Mouse (Mus musculus): Measurements from ENCODE around the gene Pank2.
"Not testable (repeated sequence)": the region's sequence is repeated elsewhere in the genome, so short reads cannot be mapped to it uniquely, and the experiment has no call there.

The Pank2 gene

DNA sequence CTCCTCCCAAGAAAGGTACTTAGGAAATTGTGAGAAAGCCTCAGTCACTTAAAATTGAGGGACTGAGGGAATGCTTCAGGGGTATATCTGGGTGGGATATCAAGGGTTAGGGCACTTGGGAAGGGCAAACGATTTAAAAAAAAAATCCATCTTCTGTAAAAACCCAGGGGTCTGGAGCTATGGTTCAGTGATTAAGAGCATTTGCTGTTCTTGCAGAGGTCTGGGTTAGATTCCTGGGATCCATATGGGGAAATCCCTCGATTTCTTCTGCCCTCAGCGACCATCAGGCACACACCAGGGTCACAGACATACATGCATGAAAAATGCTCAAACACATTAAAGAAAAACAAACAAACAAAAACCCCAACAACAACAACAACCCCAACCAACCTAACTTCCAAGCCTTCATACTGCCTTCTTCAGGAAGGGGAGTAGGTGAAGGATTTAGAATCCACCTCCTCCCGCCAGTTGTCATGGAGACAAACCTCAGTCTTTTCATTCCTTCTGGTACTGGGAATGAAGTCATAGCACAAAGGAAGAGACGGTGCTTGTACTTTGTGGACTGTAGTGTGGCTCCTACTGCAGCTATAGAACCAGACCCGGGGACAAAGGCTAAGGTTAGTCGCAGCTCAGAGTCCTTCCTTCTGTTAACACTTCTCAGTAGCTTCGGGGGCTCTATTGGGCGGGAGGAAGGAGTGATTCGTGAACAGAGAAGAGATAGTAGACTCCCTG is 648 bp upstream of the Pank2 start:
- peak; percentile 60 for DNase-seq

DNA sequence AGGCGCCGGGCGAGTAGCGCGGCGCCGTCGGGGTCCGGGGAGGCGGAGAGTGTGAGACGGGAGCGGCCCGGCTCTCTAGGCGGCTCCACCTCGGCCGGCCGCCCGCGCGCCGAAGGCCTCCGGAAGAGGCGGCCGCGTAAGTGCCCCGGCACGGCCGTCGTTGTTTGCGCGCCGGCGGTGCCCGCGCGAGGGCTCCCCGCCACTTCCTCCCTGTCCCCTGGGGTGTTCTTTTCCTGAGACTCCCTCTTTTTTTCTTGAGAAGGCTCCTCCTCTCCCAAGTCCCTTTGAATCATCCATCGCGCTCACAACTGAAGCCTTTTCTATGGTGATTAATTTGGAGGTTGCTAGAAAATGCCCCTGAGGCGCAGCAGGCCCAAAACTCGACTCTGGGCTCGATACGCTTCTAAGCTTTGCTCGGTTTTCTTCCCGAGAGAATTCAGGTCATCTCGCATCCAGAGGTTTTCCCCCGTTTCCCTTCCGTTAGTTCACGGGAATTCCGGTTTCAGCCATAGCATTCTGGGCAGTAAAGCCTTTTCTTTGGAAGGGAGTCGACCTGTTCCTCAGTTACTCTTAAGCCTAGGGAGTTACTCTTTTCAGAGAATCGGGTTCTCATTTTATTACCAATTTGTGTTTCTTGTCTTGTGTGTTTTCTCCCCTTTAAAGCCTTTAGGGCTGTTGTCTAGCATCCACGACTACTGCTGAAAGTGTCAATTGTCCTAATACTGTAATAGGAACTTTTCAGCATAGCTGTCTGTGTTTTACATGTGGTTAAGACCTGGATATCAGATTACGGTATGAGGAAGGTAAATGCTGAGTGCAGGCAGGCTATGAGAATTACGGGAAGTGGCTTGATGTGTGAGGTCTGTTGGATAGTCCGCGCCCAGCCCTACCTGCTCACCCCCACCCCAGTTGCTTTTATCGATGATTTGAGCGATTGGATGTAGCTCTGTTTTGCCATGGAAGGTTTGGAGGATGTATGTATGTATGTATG is 680 bp downstream of the Pank2 start:
- no peak for DNase-seq

DNA sequence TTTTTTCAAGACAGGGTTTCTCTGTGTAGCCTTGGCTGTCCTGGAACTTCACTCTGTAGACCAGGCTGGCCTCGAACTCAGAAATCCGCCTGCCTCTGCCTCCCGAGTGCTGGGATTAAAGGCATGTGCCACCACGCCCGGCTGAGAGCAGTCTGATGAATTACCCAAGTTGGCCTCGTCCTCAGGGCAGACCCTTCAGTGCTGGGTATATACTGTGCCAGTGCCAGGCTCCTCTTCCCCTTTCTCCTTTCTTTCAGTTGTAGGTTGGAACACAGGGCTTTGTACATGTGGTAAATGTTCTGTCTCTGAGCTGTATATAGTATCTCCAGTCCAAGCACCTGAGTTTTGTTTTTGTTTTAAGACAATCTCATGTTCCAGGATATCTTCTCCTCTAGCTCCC is 1.7 kb downstream of the Pank2 start:
- no peak for DNase-seq

GRCm38 (mm10) chr2:131265056-131265455 is 2.8 kb downstream of the Pank2 start:
- no peak for DNase-seq

DNA sequence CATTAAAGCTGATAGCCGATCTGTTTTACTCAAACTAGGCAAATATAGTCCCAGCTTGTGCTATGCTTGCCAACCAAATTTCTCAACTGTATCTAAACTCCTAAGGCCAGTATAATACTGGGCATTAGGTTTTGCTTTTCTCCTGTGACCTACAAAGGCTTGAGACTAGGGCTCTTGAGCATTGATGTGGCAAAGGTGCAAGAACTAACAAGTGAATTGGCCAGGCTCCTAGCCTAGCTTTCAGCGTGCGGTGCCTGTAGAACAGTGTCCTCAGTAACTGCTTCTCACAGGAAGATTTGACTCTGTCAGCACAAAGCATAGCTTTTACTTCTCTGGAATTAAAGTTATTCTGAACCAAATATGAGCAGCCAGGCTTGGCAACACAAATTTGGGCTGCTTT is 13.2 kb downstream of the Pank2 start:
- no peak for DNase-seq

DNA sequence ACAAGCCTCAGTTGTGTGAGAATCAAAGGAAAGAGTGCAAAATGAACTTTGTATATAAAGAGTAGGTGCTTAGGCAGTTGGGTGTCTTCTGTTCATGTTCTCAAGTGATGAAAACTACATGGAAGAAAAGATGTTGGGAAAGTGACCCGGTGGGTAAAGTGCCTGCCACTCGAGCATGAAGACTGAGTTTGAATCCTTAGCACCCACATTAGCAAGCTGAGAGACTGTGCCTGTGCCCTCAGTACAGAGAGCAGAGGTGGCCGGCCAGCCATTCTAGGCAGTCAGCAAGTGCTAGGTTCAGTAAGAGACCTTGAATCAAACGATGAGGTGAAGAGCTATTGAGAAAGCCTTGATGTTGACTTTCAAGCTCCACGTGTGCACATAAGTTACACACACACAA is 14.4 kb downstream of the Pank2 start:
- no peak for DNase-seq

GRCm38 (mm10) chr2:131281596-131281995 is 19.3 kb downstream of the Pank2 start:
- no peak for DNase-seq

DNA sequence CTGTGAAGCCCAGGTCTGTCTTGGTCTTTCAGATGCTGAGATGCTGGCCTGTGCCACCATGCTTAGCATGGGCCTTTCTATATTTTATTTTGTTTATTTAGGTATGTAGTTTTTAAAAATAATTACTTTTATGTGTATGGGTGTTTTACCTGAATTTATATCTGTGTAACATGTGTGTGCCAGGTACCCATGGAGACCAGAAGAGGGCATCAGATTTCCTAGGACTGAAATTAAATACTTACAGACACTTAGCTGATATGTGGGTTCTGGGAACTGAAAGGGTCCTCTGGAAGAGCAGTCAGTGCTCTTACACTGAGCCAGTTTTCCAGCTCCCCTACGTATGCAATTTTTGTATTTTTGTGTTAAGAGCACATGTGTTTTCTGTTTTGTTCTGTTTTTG is 24.0 kb downstream of the Pank2 start:
- DNase-seq, result no peak

- DNase-seq, result no peak
Observed at GRCm38 (mm10) chr2:131290669-131291068, 28.4 kb downstream of the Pank2 start.

DNA sequence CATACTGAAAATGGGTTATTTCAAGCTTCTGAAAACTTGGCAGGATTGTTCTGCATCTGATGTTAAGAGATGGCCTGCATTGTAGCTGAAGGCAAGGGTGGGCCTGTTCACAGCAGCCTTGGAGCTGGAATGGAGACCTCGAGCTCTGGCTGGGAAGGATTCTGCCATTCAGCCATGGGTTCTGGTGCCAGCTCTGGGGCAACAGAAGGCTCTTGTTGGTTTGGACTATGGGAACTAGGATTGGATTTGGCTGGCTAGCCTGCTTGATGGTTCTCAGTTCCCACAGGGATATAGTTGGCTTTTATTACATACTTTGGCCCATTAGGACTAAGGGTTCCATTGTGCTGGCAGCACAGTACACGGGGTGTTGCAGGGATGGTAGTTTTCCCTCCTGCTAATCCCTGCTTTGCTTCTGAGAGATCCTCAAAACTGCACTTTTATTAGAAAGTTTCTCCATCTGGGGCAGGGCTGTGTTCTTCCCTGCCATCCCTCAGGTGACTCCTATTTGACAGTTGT is 34.5 kb downstream of the Pank2 start:
- no peak for DNase-seq

- DNase-seq, result not testable (repeated sequence)
Observed at GRCm38 (mm10) chr2:131298674-131299073, 36.4 kb downstream of the Pank2 start.

DNA sequence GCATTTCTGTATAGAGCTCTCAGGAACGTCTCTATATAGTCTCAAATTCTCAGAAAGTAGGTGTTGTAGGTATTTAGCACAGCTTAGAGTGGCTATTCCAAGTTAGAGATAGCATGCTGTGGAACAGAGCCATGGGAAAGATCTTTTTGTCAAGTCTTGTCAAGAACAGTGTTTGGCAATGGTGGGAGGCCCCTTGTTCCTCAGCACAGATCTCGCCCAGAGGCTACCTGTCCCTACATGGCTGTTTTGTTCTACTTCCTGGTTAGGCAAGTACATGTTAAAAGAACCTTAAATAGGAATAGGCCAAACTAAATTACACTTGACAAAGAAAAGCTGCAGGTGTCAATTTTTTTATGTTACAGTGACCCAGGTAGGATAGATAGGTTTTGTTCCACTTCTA is 38.2 kb downstream of the Pank2 start:
- no peak for DNase-seq

GRCm38 (mm10) chr2:131301635-131302034 is 39.3 kb downstream of the Pank2 start:
- no peak for DNase-seq

GRCm38 (mm10) chr2:131304497-131304896 is 42.2 kb downstream of the Pank2 start:
- DNase-seq, result no peak

DNA sequence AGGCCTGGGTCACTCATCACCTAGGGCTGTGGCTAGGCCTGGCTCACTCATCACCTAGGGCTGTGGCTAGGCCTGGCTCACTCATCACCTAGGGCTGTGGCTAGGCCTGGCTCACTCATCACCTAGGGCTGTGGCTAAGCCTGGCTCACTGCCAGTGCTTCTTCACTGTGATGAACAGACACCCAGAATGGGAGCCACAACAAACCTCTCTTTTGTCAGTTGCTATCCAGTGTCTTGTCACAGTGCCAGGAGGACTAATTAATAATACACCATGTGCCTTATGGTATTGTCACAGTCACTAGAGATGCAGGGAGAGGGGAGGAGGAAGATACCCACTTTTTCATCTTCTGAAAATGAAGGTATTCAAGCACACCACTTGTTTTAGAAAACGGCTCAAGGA is 42.9 kb downstream of the Pank2 start:
- DNase-seq, result not testable (repeated sequence)

GRCm38 (mm10) chr2:131307391-131307790 is 45.1 kb downstream of the Pank2 start:
- no peak for DNase-seq

DNA sequence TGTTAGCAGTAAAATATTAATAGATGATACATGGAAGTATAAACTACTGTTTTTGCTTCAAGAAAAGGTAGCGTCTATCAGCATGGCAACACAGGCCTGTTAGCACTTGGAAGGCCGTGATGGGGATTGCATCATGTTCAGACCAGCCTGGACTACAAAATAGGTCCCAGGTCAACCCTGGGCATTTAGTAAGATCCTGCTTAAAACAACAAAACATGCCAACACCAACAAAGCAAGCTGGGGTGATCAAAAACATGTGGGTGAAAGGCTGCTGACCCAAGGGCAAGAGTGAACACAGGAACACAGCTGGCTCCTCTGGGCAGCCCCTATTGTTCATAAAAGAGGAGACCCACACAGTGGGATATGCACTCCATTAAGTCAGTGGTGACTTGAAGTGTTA is 45.5 kb downstream of the Pank2 start:
- no peak for DNase-seq

- no peak for DNase-seq
Observed at GRCm38 (mm10) chr2:131309296-131309695, 47.0 kb downstream of the Pank2 start.

DNA sequence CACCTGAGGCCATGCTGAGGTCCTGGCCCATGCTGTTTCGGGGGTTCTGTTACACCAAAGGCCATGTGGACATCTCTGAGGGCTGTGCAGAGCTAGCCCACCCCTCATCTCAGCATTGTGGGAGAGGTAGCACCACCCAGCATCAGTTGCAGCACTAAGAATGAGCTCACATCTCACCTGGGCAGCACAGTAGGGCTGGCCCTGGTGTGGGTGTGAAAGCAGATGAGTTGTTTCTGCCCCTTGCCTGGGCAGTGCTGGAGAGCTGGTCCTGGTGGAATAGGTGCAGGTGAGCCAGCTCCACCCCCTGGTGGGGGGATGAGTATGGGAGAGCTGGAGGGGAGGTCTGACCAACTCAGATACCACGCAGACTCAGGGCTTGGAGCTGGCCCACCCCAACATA is 53.9 kb downstream of the Pank2 start:
- no peak for DNase-seq

DNA sequence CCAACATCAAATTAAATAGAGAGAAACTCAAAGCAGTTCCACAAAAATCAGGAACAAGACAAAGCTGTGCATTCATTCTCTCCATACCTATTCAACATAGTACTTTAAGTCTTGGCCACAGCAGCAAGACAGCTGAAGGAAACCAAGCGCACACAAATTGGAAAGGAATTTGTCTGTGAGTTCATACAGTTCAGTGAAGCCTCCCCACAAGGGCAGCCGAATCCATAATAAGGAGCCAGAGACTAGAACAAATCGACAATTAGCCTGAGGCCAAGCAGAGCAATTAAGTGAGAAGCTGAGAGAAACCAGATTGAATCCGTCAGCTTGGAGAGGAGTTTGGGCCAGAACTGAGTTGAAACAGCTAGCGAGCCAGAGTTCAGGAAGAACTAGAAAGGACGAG is 57.1 kb downstream of the Pank2 start:
- no peak for DNase-seq

GRCm38 (mm10) chr2:131321192-131321591 is 58.9 kb downstream of the Pank2 start:
- peak; percentile 83 for DNase-seq

GRCm38 (mm10) chr2:131323675-131324074 is 61.4 kb downstream of the Pank2 start:
- no peak for DNase-seq

- no peak for DNase-seq
Observed at GRCm38 (mm10) chr2:131326044-131326443, 63.7 kb downstream of the Pank2 start.

DNA sequence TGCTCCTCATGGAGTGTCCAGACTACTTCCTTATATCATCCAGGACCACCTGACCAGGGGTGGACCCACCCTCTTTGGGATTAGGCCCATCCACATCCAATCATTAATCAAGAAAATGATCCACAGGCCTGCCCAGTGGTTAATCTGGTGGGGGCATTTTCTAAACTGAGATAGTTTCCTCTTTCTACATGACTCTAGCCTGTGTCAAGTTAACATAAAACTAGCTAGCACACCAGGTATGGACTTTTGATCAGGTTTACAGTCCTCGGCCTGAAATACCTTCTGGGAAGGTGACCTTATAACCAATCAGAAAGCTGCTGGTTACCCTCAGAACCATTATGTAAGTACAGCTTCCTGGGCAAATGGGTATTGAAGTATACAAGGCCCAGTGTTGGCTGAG is 66.7 kb downstream of the Pank2 start:
- no peak for DNase-seq
